Mouse (Mus musculus) C3H10T1/2 (cell line): ENCODE data around the gene Arih2. TPM values are rescaled to one million over a fixed set of nuclear protein-coding genes. Genes with fewer than 3 reads are reported as not detected.

ENCODE experiments used
- polyA plus RNA-seq, 2 experiments: library from polyadenylated mRNA; unstranded; fragments of >200 nt; fragmentation: generic; extraction: Trizol; gene quantifications; one replicate each; pipeline ENCODE4 v1.2.1; 2012; ENCODE audit warnings: missing spikeins in 2 of 2

Arih2 gene
- polyA plus RNA-seq = 10 to 100 TPM in 1 of 2 experiments, 1 to 10 TPM in 1; 7.1 to 18.8 TPM

DNA sequence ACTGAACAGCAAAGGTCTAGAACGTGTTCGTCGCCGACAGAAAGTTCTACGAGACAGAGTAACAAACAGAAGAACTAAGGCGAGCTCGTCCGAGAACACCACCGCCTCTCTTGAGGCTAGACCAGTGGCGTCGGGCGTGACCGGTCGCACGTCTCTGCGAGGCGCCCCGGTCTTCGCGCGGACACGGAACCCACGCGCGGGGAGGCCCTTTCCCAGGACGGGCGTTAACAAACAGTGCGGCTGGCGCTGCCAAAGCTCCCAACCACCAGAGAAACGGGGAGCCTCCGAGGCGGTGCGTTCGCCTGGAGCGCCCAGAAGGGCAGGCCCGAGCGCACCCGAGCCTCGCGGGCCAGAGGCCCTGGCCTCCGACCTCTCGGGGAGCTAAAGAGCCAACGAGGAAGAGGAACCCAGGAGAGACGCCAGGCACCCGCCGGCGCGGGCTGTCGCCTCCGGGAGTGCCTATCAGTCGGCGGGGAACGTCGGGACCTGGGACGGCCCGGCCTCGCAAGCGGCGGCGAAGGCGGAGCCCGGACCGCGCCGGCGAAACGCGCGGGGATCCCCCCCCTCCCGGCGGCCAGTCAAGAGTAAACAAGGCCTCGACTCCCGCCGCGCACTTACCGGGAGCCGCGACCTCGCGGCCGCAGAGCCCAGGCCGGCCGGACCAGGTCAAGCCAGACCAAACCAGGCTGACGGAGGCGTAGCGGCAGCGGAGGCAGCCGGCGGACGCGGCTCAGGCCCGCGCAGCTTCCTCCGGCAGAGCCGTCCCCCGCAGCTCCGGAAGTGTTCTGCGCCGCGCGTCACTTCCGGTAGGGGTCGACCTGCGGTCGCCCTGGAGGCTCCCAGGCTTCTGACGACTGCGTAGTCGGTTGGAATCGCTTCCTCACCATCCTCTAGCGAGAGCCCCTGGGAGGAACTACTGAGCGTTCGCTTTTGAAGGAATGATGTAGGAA, at the start of gene Arih2:
Arih2 (minus strand) TSS at position 776 of the 950 bp plus-strand sequence.

DNA sequence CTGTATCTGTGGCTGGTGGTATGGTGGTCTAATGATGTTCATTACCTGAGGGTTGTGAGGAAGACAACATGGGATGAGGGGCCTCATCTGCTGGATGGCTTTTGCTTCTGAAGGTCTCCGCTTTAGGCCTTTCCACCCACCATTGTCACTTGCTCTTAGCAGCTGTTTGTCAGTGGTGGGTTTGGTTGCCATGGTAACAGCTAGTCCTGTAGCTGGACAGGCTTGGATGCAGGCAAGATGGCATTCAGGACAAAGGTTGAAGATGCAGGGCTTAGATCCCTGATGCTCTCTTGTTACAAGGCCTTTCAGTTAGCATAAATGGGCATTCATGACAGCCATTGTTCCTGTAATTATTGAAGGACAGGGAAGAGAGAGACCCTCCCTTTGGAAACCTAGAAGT, 39.9 kb upstream of the Arih2 start, which contains the start of gene Prkar2a:
Prkar2a (plus strand) TSS at position 209 of the 400 bp plus-strand sequence.

GRCm38 (mm10) chr9:108661677-108662612, 12.8 kb upstream of the Arih2 start, which contains the start of gene Slc25a20:
TSS of gene Slc25a20 (plus strand) at chr9:108662088.

GRCm38 (mm10) chr9:108596998-108597764, 52.0 kb downstream of the Arih2 start, which contains the start of gene P4htm:
TSS of gene P4htm (minus strand) at chr9:108597667.

DNA sequence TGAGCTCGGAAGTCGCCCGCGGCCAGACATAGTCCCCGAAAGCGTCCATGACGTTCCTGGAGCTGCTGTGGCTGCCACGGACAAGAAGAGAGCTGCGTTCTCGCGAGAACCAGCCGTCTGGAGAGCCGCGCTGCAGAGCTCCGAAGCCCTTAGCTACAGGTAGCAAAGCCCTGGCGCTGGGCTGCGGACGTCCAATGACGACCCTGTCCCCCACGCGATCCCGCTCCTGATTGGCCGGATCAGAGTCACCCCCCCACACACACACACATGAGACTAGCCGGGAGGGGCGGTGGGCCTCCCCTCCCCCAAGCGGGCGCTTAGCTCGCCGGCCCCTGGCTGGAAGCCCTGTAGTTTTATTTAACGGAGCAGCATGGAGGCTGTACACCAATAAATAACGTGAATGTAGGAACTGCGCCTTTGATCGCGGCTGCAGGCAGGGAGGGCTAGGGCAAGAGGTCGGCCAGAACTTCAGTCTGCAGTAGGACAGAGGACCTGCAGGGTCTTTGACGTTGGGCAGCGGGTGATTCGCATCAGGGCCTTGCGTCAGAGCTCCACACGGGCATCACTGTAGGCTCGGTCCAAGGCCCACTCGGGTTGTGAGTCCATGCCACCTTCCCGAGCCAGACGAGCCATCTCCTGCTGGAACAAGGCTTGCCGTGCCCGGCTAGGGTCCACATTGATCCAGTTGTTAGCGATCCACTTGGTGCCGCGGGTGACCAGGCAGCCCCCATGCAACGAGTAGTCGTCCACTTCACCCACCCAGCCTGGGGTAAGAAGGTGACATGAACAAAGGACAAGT, 70.4 kb downstream of the Arih2 start, which contains the start of gene Wdr6:
Wdr6 (minus strand) TSS at position 195 of the 799 bp plus-strand sequence.

DNA sequence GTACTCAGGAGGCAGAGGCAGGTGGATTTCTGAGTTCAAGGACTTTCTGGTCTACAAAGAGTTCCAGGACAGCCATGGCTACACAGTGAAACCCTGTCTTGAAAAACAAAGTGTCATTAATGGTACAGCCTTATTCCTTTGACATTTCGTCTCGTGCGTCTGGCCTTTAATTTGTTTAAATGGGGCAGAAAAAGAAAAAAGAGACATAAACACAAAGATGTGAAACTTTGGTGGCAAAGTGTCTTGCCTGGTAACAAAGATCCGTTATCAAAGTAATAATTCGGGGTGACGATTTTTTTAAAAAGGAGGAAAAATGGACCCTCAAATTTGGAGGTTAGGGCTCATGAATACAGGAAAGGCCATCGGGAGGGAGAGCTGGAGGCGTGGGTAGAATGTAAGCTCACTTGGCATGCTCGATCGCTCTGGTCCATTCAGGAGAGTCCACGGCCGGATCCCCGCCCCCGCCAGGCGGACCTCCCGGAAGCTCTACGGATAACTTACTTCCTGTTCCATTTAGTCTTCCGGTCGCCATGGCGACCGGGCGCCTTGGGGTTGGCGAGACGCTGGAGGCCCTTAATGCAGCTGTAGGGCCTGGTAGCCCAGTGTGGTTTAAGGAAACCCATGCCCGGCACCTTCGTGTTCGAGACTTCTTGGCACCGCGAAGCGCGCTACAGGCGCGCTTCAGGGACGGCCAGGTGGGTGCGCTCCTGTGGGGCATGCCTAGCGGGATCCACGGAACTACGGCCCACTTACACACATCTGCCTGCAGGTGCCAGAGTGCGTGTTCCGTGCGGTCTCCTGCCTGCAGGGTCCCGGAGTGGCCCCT, 79.6 kb downstream of the Arih2 start, which contains the start of gene Dalrd3:
Dalrd3 (plus strand) TSS at position 506 of the 826 bp plus-strand sequence.

DNA sequence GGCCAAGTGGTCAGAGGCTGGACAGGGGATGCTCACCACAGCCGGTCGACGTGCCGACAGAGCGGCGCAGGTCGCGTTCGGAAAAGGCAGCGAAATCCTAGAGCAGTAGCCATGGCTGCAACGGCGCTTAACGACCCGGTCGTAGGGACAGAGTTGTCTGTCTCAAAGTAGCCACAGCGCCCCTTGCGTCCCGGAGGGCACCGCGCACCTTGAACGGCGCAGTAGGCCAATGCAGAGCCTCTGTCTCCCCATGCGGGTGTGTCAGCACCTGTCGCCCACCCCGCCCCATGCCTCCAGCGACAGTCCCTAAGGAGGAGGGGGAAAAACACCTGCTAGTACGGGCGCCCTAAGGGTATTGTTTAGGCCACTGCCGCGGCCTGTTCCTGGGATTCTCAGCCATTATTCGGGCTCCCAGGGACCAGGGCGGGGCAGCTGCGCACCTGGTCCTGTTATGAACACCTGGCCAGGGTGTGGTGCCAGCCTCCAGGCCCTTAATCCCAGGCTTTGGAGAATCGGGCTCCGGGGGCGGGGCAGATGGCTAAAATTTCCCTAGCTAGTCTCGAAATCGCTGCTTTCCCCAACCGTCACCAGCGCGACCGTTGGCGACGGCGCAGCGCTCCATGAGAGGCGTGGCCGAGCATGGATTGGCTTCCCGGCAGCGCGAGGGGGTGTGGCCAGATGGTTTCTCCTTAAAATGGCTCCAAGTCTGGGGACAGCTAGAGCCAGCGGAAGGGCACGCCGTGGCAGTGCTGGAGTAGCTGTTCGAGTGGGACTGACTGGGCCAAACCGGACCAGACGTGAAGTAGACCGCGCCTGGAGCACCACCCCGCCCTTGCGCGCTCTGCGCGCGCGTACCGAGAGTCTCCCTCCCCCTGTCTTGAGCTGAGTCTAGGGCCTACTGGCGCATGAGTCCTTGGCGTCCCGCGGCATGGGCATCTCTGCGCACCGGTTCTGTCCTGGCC, 82.1 kb downstream of the Arih2 start, which contains the start of gene Ndufaf3:
Ndufaf3 (minus strand) TSS at position 620 of the 962 bp plus-strand sequence.

DNA sequence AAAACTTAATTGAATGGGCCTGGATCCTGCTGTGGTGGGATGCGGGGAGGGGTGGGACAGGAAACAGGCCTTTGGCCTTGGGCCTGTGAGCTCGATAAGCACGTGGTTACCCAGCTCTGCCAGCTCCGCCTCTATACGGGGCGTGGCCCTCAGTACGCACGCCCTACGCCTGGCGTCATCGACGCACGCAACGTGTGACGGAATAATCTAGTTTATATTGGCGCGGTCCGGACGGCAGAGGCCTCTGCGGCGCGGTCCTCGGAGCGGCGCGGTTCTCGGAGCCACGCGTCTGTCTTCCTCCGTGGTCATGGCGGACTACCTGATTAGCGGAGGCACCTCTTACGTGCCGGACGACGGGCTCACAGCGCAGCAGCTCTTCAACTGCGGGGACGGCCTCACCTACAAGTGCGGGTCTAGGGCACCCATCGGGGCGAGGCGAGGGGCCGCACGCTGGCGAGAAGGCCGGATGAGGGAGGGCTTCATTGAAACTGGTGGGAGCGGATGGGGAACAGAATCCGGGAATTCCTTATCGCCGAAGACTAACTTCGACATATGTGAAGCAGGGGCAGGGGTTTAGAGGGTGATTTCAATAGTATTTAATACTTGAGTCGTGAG, 88.9 kb downstream of the Arih2 start, which contains the start of gene Impdh2:
Impdh2 (plus strand) TSS at position 60 of the 615 bp plus-strand sequence.

Other genes with a start within 250 kb of the Arih2 start
- not detected for gene Ccdc36, start 220.9 kb downstream of the Arih2 start, polyA plus RNA-seq
- not detected for gene BC048562, start 212.9 kb downstream of the Arih2 start, polyA plus RNA-seq
- 10 to 100 TPM; 28.0 to 46.0 TPM for gene Ccdc71, start 188.9 kb downstream of the Arih2 start, polyA plus RNA-seq
- 1 to 10 TPM; 1.4 to 9.8 TPM for gene Klhdc8b, start 187.8 kb downstream of the Arih2 start, polyA plus RNA-seq
- 100 to 1,000 TPM in 1 of 2 experiments, 1 to 10 TPM in 1; 9.4 to 170 TPM for gene Lamb2, start 169.7 kb downstream of the Arih2 start, polyA plus RNA-seq
- gene Usp19, start 158.8 kb downstream of the Arih2 start, polyA plus RNA-seq = 10 to 100 TPM; 21.0 to 70.4 TPM
- 100 to 1,000 TPM; 170 to 180 TPM for gene Qars, start 141.7 kb downstream of the Arih2 start, polyA plus RNA-seq
- 10 to 100 TPM in 1 of 2 experiments, 1 to 10 TPM in 1; 5.6 to 45.1 TPM for gene Qrich1, start 132.6 kb downstream of the Arih2 start, polyA plus RNA-seq
- gene Impdh2, start 89.1 kb downstream of the Arih2 start, polyA plus RNA-seq = 100 to 1,000 TPM; 210 to 374 TPM
- gene Ndufaf3, start 82.0 kb downstream of the Arih2 start, polyA plus RNA-seq = 10 to 100 TPM; 11.3 to 25.8 TPM
- 100 to 1,000 TPM; 174 to 202 TPM for gene Dalrd3, start 79.5 kb downstream of the Arih2 start, polyA plus RNA-seq
- gene Wdr6, start 70.6 kb downstream of the Arih2 start, polyA plus RNA-seq = 100 to 1,000 TPM in 1 of 2 experiments, 10 to 100 TPM in 1; 32.7 to 139 TPM
- 1 to 10 TPM in 1 of 2 experiments, under 1 TPM in 1; 0.50 to 3.4 TPM for gene P4htm, start 51.7 kb downstream of the Arih2 start, polyA plus RNA-seq
- 10 to 100 TPM in 1 of 2 experiments, 1 to 10 TPM in 1; 5.9 to 25.6 TPM for gene Slc25a20, start 12.7 kb upstream of the Arih2 start, polyA plus RNA-seq
- gene Prkar2a, start 39.9 kb upstream of the Arih2 start, polyA plus RNA-seq = 1 to 10 TPM; 2.9 to 7.0 TPM
- gene Ip6k2, start 134.4 kb upstream of the Arih2 start, polyA plus RNA-seq = 10 to 100 TPM; 11.8 to 81.0 TPM
- gene Nckipsd, start 159.0 kb upstream of the Arih2 start, polyA plus RNA-seq = 1 to 10 TPM; 5.8 to 9.2 TPM
- under 1 TPM; 0.01 to 0.12 TPM for gene Celsr3, start 176.9 kb upstream of the Arih2 start, polyA plus RNA-seq
- gene Slc26a6, start 203.9 kb upstream of the Arih2 start, polyA plus RNA-seq = 10 to 100 TPM in 1 of 2 experiments, 1 to 10 TPM in 1; 5.7 to 14.4 TPM